Mouse (Mus musculus) liver, embryonic 16.5 days (tissue): ENCODE data around the gene Zbed5. TPM values are rescaled to one million over a fixed set of nuclear protein-coding genes. Genes with fewer than 3 reads are reported as not detected.

ENCODE experiments used
- ATAC-seq: fragments of 200-750 bp; cut with Nextera tagmentation; 2 replicates; pipeline ENCODE4 v1.8.0; 2017; ENCODE audit warnings: low read depth, mild to moderate bottlenecking, moderate number of reproducible peaks, moderate library complexity
- H3K27ac ChIP-seq: fragments of 300-500 bp; sonication (generic); 2 replicates; pipeline ENCODE4 v1.5.1; 2014; ENCODE audit warnings: mild to moderate bottlenecking, low read length
- H3K27me3 ChIP-seq: fragments of 300-500 bp; sonication (generic); 2 replicates; pipeline ENCODE4 v1.6.1; 2014; ENCODE audit warnings: low read depth, low read length, mixed read lengths; ENCODE audit not compliant: control insufficient read depth, insufficient read depth
- H3K36me3 ChIP-seq: fragments of 300-500 bp; sonication (generic); 2 replicates; pipeline ENCODE4 v1.6.1; 2014; ENCODE audit warnings: mild to moderate bottlenecking; ENCODE audit not compliant: control insufficient read depth, insufficient read depth
- H3K4me1 ChIP-seq: fragments of 300-500 bp; sonication (generic); 2 replicates; pipeline ENCODE4 v1.6.1; 2014; ENCODE audit warnings: low read depth, low read length, mixed read lengths; ENCODE audit not compliant: control insufficient read depth
- H3K4me2 ChIP-seq: fragments of 300-500 bp; sonication (generic); 2 replicates; pipeline ENCODE4 v1.6.1; 2014; ENCODE audit warnings: low read depth, low read length, mixed read lengths
- H3K4me3 ChIP-seq: fragments of 300-500 bp; sonication (generic); 2 replicates; pipeline ENCODE4 v1.5.1; 2014; ENCODE audit warnings: low read depth, mild to moderate bottlenecking, low read length
- H3K9ac ChIP-seq: fragments of 300-500 bp; sonication (generic); 2 replicates; pipeline ENCODE4 v1.6.1; 2014; ENCODE audit warnings: low read depth, low read length
- H3K9me3 ChIP-seq: fragments of 300-500 bp; sonication (generic); replicated peaks from 2 replicates; pipeline ENCODE4 v1.6.1; 2016; ENCODE audit warnings: low read length; ENCODE audit not compliant: control insufficient read depth
- WGBS: fragments of 180-500 bp; shearing (Covaris S2); extraction: QIAGEN DNeasy Blood & Tissue Kit; methylation state at CpG from one replicate; pipeline ENCODE4 v1.1.7; 2014; ENCODE audit not compliant: insufficient replicate concordance; 5-methylcytosine and 5-hydroxymethylcytosine counted together
- polyA plus RNA-seq: library from polyadenylated mRNA; unstranded; fragments of >200 nt; fragmentation: Nextera tagmentation; extraction: Ambion mirVana; gene quantifications from 2 replicates; pipeline ENCODE4 v1.2.1, GENCODE M21; 2015

Zbed5 gene
- polyA plus RNA-seq = 0.48 and 0.61 TPM in 2 replicates

GRCm38 (mm10) chr5:129895198-129896088 lies at the start of gene Zbed5:
Gene Zbed5, plus strand, starts transcription at chr5:129895723.
- no peaks in the 10 kb centered on the region for H3K27me3 ChIP-seq
- H3K4me3 ChIP-seq = peak within 1 kb of the TSS; percentile 69
- 2% methylated on average over 44 of the region's 44 CpGs for WGBS
- H3K36me3 ChIP-seq = no peaks in the 10 kb centered on the region
- no peaks in the 10 kb centered on the region for H3K9me3 ChIP-seq
- peak within 1 kb of the TSS; percentile 93 for H3K4me2 ChIP-seq
- H3K27ac ChIP-seq = no peak within 1 kb of the TSS
- peaks cover 11% of the 10 kb centered on the region for H3K4me1 ChIP-seq
- ATAC-seq = peak; percentile 100
- peak within 1 kb of the TSS; percentile 57 for H3K9ac ChIP-seq

DNA sequence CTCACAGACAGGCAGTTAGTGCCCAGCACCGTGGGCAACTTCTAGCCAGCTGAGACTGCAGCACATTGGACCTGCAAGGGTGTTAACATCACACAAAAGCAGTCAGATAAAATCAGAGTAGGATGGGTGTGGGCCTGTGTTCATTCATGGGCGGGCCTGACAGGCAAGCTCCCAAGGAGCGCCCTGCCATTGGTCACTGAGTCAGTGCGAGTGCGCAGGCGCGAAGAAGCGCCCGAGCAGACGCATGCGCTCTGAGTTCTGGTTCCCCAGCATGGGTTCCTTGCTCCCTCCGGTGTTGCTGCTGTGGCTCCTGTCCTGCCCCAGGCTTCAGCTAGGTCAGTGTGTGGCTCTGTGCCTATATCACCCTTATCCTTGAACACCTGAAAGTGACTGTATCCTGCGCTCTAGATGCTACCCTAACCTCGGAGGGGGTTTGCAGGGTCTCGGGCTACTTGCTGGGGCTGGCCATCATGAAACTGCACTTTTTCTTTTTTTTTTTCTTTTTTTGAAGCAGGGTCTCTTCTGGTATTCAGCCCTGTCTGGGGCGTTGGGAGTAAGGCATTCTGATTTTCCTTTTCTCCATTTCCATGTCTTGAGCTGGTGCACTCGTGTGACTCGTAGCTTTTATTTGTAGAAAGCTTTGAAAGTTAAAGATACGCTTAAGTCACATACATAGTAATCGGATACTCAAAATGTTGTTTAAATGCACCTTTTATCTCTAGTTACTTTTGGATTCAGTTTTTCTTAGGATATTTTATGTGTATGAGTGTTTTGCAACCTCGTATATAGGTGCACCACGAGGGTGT lies 48.6 kb upstream of the Zbed5 start, which contains the start of gene Sumf2:
Gene Sumf2 (plus strand): TSS at position 235 of the 806 bp plus-strand sequence.
- 7% methylated on average over 22 of the region's 22 CpGs for WGBS
- Histone ChIP-seq H3K36me3 (peaks cover 19% of the 10 kb centered on the region), H3K4me3 (peak within 1 kb of the TSS; percentile 76), H3K4me1 (peaks cover 12% of the 10 kb centered on the region), H3K27ac (peak within 1 kb of the TSS; percentile 70), H3K9ac (peak within 1 kb of the TSS; percentile 80), H3K27me3 (no peaks in the 10 kb centered on the region), H3K9me3 (no peaks in the 10 kb centered on the region), H3K4me2 (peak within 1 kb of the TSS; percentile 91)
- peak; percentile 100 for ATAC-seq

GRCm38 (mm10) chr5:129847558-129847820 lies 48.0 kb upstream of the Zbed5 start:
- ATAC-seq = no peak
- Histone ChIP-seq H3K4me1 (peaks cover 12% of the 10 kb centered on the region), H3K36me3 (peaks cover 19% of the 10 kb centered on the region), H3K4me3 (peak overlapping the region; percentile 76), H3K4me2 (peak overlapping the region; percentile 91), H3K9ac (peak overlapping the region; percentile 80), H3K27ac (no peak overlapping the region), H3K9me3 (no peaks in the 10 kb centered on the region), H3K27me3 (no peaks in the 10 kb centered on the region)
- WGBS = 34% methylated on average over 8 of the region's 8 CpGs

- Histone ChIP-seq H3K27ac (no peak overlapping the region), H3K4me2 (no peak overlapping the region), H3K9me3 (no peaks in the 10 kb centered on the region), H3K36me3 (peaks cover 7% of the 10 kb centered on the region; the same call in 1 of the 2 replicates), H3K9ac (no peak overlapping the region), H3K4me3 (no peak overlapping the region), H3K27me3 (no peaks in the 10 kb centered on the region), H3K4me1 (no peaks in the 10 kb centered on the region)
- 61% methylated on average over 5 of the region's 5 CpGs for WGBS
- ATAC-seq = no peak
Observed at GRCm38 (mm10) chr5:129855163-129855562, 40.4 kb upstream of the Zbed5 start.

DNA sequence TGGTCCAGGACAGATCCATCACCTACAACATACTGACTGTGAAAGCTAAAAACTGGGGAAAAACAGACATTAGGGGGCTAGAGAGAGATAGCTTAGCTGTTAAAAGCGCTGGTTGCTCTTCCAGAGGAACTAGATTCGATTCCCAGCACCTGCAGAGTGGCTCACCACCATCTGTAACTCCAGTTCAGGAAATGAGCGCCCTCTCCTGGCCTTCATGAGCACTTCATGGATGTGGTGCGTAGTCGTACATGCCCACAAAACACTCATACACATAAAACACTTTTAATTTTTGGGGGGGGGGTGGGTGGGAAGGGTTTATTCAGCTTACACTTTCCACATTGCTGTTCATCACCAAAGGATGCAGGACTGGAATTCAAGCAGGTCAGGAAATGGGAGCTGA lies 39.1 kb upstream of the Zbed5 start:
- WGBS = 79% methylated on average over 5 of the region's 5 CpGs
- peaks cover 7% of the 10 kb centered on the region; the same call in 1 of the 2 replicates for H3K36me3 ChIP-seq
- H3K27ac ChIP-seq = no peak overlapping the region
- no peak overlapping the region for H3K4me3 ChIP-seq
- no peak for ATAC-seq
- H3K4me1 ChIP-seq = no peaks in the 10 kb centered on the region
- no peaks in the 10 kb centered on the region for H3K9me3 ChIP-seq
- H3K27me3 ChIP-seq = no peaks in the 10 kb centered on the region
- no peak overlapping the region for H3K9ac ChIP-seq
- no peak overlapping the region for H3K4me2 ChIP-seq

- Histone ChIP-seq H3K27me3 (no peaks in the 10 kb centered on the region), H3K4me3 (no peak overlapping the region), H3K9ac (no peak overlapping the region), H3K36me3 (no peaks in the 10 kb centered on the region; the same call in 1 of the 2 replicates), H3K4me2 (no peak overlapping the region), H3K4me1 (peaks cover 5% of the 10 kb centered on the region), H3K27ac (no peak overlapping the region), H3K9me3 (no peaks in the 10 kb centered on the region)
- WGBS = 84% methylated on average over 6 of the region's 6 CpGs
- ATAC-seq = no peak
Observed at GRCm38 (mm10) chr5:129862325-129862724, 33.2 kb upstream of the Zbed5 start.

DNA sequence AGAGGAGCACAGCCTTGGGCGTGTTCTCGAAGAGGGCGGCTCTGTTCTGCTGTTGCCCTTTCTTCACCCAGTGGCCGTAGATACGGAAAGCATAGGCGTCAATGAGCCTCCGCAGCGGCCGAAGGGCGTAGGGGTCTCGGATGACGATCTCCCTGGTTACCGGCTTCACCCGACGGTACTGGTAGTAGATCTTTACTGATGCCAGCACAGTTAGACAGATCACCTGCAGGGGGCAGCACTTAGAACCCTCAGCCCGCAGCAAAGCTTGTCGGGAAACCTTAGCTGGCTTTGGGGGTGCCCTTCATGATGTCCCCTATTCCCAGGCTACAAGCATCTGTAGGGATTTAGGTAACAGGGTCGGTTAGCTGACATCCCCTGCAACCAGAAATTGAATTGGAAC lies 31.1 kb upstream of the Zbed5 start:
- H3K9me3 ChIP-seq = no peaks in the 10 kb centered on the region
- no peak overlapping the region for H3K4me2 ChIP-seq
- H3K36me3 ChIP-seq = no peaks in the 10 kb centered on the region; the same call in 1 of the 2 replicates
- 12% methylated on average over 18 of the region's 18 CpGs for WGBS
- H3K4me1 ChIP-seq = peaks cover 5% of the 10 kb centered on the region
- H3K27me3 ChIP-seq = no peaks in the 10 kb centered on the region
- no peak overlapping the region for H3K4me3 ChIP-seq
- H3K27ac ChIP-seq = no peak overlapping the region
- no peak overlapping the region for H3K9ac ChIP-seq
- ATAC-seq = no peak

DNA sequence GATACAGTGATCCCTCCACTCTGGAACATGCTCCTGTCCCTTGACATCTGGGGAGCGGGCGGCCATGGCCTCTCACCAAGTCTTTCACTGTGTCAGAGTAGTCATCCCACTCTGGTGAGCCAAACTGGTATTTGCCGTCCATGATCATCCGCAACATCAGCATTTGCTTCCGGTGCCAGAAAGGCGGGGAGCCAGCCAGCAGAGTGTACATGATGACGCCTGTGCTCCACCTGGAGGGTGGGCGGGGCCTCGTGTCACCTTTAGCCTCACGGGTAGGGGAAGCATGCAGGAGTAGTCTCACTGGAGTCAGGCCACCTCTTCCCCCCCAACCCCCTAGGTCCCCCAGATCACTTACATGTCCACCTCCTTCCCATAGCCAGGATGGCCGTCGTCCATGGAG lies 29.7 kb upstream of the Zbed5 start:
- H3K27me3 ChIP-seq = no peaks in the 10 kb centered on the region
- peaks cover 5% of the 10 kb centered on the region for H3K4me1 ChIP-seq
- H3K4me3 ChIP-seq = no peak overlapping the region
- H3K27ac ChIP-seq = no peak overlapping the region
- H3K36me3 ChIP-seq = no peaks in the 10 kb centered on the region; the same call in 1 of the 2 replicates
- no peak for ATAC-seq
- H3K9me3 ChIP-seq = no peaks in the 10 kb centered on the region
- no peak overlapping the region for H3K4me2 ChIP-seq
- no peak overlapping the region for H3K9ac ChIP-seq
- WGBS = 70% methylated on average over 12 of the region's 12 CpGs
